Mouse (Mus musculus) liver, embryonic 14 days (tissue): ENCODE data around the gene Impdh2. TPM values are rescaled to one million over a fixed set of nuclear protein-coding genes. Genes with fewer than 3 reads are reported as not detected.

Experiments used
- polyA plus RNA-seq: library from polyadenylated mRNA; depleted of rRNA; stranded (reverse); fragments of >200 nt; gene quantifications from 2 replicates; pipeline ENCODE4 v1.2.3, GENCODE M21; 2012; rRNA removed

Gene Impdh2
- 120 and 136 TPM in 2 replicates for polyA plus RNA-seq

GRCm38 (mm10) chr9:108560227-108560841 lies at the start of gene Impdh2:
TSS of gene Impdh2 (plus strand) at chr9:108560286.

GRCm38 (mm10) chr9:108516380-108517251 lies 43.5 kb upstream of the Impdh2 start, which contains the start of gene Qrich1:
TSS of gene Qrich1 (plus strand) at chr9:108516806.

DNA sequence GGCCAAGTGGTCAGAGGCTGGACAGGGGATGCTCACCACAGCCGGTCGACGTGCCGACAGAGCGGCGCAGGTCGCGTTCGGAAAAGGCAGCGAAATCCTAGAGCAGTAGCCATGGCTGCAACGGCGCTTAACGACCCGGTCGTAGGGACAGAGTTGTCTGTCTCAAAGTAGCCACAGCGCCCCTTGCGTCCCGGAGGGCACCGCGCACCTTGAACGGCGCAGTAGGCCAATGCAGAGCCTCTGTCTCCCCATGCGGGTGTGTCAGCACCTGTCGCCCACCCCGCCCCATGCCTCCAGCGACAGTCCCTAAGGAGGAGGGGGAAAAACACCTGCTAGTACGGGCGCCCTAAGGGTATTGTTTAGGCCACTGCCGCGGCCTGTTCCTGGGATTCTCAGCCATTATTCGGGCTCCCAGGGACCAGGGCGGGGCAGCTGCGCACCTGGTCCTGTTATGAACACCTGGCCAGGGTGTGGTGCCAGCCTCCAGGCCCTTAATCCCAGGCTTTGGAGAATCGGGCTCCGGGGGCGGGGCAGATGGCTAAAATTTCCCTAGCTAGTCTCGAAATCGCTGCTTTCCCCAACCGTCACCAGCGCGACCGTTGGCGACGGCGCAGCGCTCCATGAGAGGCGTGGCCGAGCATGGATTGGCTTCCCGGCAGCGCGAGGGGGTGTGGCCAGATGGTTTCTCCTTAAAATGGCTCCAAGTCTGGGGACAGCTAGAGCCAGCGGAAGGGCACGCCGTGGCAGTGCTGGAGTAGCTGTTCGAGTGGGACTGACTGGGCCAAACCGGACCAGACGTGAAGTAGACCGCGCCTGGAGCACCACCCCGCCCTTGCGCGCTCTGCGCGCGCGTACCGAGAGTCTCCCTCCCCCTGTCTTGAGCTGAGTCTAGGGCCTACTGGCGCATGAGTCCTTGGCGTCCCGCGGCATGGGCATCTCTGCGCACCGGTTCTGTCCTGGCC lies 7.0 kb downstream of the Impdh2 start, which contains the start of gene Ndufaf3:
TSS of gene Ndufaf3 (minus strand) at position 620 of the 962 bp plus-strand sequence.

DNA sequence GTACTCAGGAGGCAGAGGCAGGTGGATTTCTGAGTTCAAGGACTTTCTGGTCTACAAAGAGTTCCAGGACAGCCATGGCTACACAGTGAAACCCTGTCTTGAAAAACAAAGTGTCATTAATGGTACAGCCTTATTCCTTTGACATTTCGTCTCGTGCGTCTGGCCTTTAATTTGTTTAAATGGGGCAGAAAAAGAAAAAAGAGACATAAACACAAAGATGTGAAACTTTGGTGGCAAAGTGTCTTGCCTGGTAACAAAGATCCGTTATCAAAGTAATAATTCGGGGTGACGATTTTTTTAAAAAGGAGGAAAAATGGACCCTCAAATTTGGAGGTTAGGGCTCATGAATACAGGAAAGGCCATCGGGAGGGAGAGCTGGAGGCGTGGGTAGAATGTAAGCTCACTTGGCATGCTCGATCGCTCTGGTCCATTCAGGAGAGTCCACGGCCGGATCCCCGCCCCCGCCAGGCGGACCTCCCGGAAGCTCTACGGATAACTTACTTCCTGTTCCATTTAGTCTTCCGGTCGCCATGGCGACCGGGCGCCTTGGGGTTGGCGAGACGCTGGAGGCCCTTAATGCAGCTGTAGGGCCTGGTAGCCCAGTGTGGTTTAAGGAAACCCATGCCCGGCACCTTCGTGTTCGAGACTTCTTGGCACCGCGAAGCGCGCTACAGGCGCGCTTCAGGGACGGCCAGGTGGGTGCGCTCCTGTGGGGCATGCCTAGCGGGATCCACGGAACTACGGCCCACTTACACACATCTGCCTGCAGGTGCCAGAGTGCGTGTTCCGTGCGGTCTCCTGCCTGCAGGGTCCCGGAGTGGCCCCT lies 9.5 kb downstream of the Impdh2 start, which contains the start of gene Dalrd3:
TSS of gene Dalrd3 (plus strand) at position 506 of the 826 bp plus-strand sequence.

GRCm38 (mm10) chr9:108578545-108579343 lies 18.7 kb downstream of the Impdh2 start, which contains the start of gene Wdr6:
TSS of gene Wdr6 (minus strand) at chr9:108578739.

GRCm38 (mm10) chr9:108596998-108597764 lies 37.1 kb downstream of the Impdh2 start, which contains the start of gene P4htm:
TSS of gene P4htm (minus strand) at chr9:108597667.

Other genes with a start within 250 kb of the Impdh2 start
- gene Gpx1, start 221.4 kb upstream of the Impdh2 start, polyA plus RNA-seq: 3,245 and 3,712 TPM in 2 replicates
- gene Usp4, start 212.4 kb upstream of the Impdh2 start, polyA plus RNA-seq: 36.5 and 40.0 TPM in 2 replicates
- 0.36 and 0.61 TPM in 2 replicates for gene 1700102P08Rik, start 167.5 kb upstream of the Impdh2 start, polyA plus RNA-seq
- gene Ccdc36, start 131.8 kb upstream of the Impdh2 start, polyA plus RNA-seq: 0.17 TPM in 2 replicates
- gene BC048562, start 123.8 kb upstream of the Impdh2 start, polyA plus RNA-seq: not detected in 2 replicates
- gene Ccdc71, start 99.8 kb upstream of the Impdh2 start, polyA plus RNA-seq: 9.1 and 10.2 TPM in 2 replicates
- gene Klhdc8b, start 98.7 kb upstream of the Impdh2 start, polyA plus RNA-seq: 10.9 and 12.7 TPM in 2 replicates
- 7.2 and 7.9 TPM in 2 replicates for gene Lamb2, start 80.5 kb upstream of the Impdh2 start, polyA plus RNA-seq
- 29.8 and 34.1 TPM in 2 replicates for gene Usp19, start 69.7 kb upstream of the Impdh2 start, polyA plus RNA-seq
- gene Qars, start 52.6 kb upstream of the Impdh2 start, polyA plus RNA-seq: 97.1 and 108 TPM in 2 replicates
- 36.9 and 46.0 TPM in 2 replicates for gene Qrich1, start 43.5 kb upstream of the Impdh2 start, polyA plus RNA-seq
- gene Ndufaf3, start 7.1 kb downstream of the Impdh2 start, polyA plus RNA-seq: 9.9 and 11.3 TPM in 2 replicates
- 38.4 and 45.4 TPM in 2 replicates for gene Dalrd3, start 9.6 kb downstream of the Impdh2 start, polyA plus RNA-seq
- gene Wdr6, start 18.5 kb downstream of the Impdh2 start, polyA plus RNA-seq: 7.5 and 8.5 TPM in 2 replicates
- 0.63 and 0.67 TPM in 2 replicates for gene P4htm, start 37.4 kb downstream of the Impdh2 start, polyA plus RNA-seq
- gene Arih2, start 89.1 kb downstream of the Impdh2 start, polyA plus RNA-seq: 18.2 and 20.6 TPM in 2 replicates
- 6.8 and 9.3 TPM in 2 replicates for gene Slc25a20, start 101.8 kb downstream of the Impdh2 start, polyA plus RNA-seq
- gene Prkar2a, start 129.0 kb downstream of the Impdh2 start, polyA plus RNA-seq: 5.9 and 7.1 TPM in 2 replicates
- gene Ip6k2, start 223.5 kb downstream of the Impdh2 start, polyA plus RNA-seq: 27.8 and 29.7 TPM in 2 replicates
- gene Nckipsd, start 248.1 kb downstream of the Impdh2 start, polyA plus RNA-seq: 3.3 and 3.9 TPM in 2 replicates